Mouse (Mus musculus) spleen, postnatal 36 days (tissue): Measurements from ENCODE around the gene Ehbp1l1.

Source experiments
- DNase-seq, 2 experiments: peaks; one replicate each; pipeline ENCODE4 v3.0.0; 2022; ENCODE audit warnings: low spot score in 2 of 2, mixed read lengths in 1 of 2

The Ehbp1l1 gene

GRCm38 (mm10) chr19:5725767-5726515, at the start of gene Ehbp1l1:
Gene Ehbp1l1 (minus strand): TSS chr19:5726317.
- DNase-seq: peak; percentile 79

GRCm38 (mm10) chr19:5770925-5771860, 45.1 kb upstream of the Ehbp1l1 start, which contains the start of gene Scyl1:
Gene Scyl1 (minus strand): TSS chr19:5771419.
- peak; percentile 89 to 92 for DNase-seq

- no peak for DNase-seq
These were observed 44.2 kb upstream of the Ehbp1l1 start for GRCm38 (mm10) chr19:5770311-5770710.

- DNase-seq: no peak
These were observed 41.2 kb upstream of the Ehbp1l1 start for GRCm38 (mm10) chr19:5767271-5767670.

- no peak for DNase-seq
These were observed 37.0 kb upstream of the Ehbp1l1 start for GRCm38 (mm10) chr19:5763163-5763562.

- no peak for DNase-seq
These were observed 32.8 kb upstream of the Ehbp1l1 start for GRCm38 (mm10) chr19:5758878-5759403.

- no peak for DNase-seq
These were observed 31.0 kb upstream of the Ehbp1l1 start for GRCm38 (mm10) chr19:5756991-5757636.

- no peak for DNase-seq
These were observed 30.3 kb upstream of the Ehbp1l1 start for GRCm38 (mm10) chr19:5756321-5756985.

- DNase-seq: no peak
These were observed 25.6 kb upstream of the Ehbp1l1 start for GRCm38 (mm10) chr19:5751742-5752141.

- DNase-seq: no peak
These were observed 24.8 kb upstream of the Ehbp1l1 start for GRCm38 (mm10) chr19:5750951-5751350.

GRCm38 (mm10) chr19:5749476-5749875, 23.4 kb upstream of the Ehbp1l1 start:
- DNase-seq: no peak

- DNase-seq: no peak
These were observed 20.8 kb upstream of the Ehbp1l1 start for GRCm38 (mm10) chr19:5746907-5747363.

- DNase-seq: no peak
These were observed 19.9 kb upstream of the Ehbp1l1 start for GRCm38 (mm10) chr19:5745756-5746710.

GRCm38 (mm10) chr19:5743576-5743975, 17.5 kb upstream of the Ehbp1l1 start:
- DNase-seq: no peak

- no peak for DNase-seq
These were observed 16.1 kb upstream of the Ehbp1l1 start for GRCm38 (mm10) chr19:5742241-5742641.

GRCm38 (mm10) chr19:5741641-5742240, 15.6 kb upstream of the Ehbp1l1 start:
- no peak for DNase-seq

- DNase-seq: no peak
These were observed 14.5 kb upstream of the Ehbp1l1 start, which contains the start of gene Ltbp3 for GRCm38 (mm10) chr19:5740320-5741317. Gene Ltbp3 (plus strand): TSS chr19:5740904.

- no peak for DNase-seq
These were observed 13.3 kb upstream of the Ehbp1l1 start for GRCm38 (mm10) chr19:5739446-5739845.
